Mouse (Mus musculus): ENCODE results near the gene Trim65.

The Trim65 gene

GRCm38 (mm10) chr11:116088741-116089394 is 42.1 kb downstream of the Trim65 start:
- no peak for DNase-seq (ENCODE audit: low spot score)

GRCm38 (mm10) chr11:116088188-116088587 is 42.7 kb downstream of the Trim65 start:
- no peak for DNase-seq (ENCODE audit: low spot score)

GRCm38 (mm10) chr11:116087194-116088130 is 43.5 kb downstream of the Trim65 start:
- no peak for DNase-seq (ENCODE audit: low spot score)

- DNase-seq (ENCODE audit: low spot score) = peak; percentile 88
Measured at GRCm38 (mm10) chr11:116086258-116087193, 44.4 kb downstream of the Trim65 start, which contains the start of gene Wbp2. Gene Wbp2 (minus strand): TSS chr11:116086995.

GRCm38 (mm10) chr11:116084166-116084565 is 46.8 kb downstream of the Trim65 start:
- DNase-seq (ENCODE audit: low spot score) = no peak

- no peak for DNase-seq (ENCODE audit: low spot score)
Measured at GRCm38 (mm10) chr11:116083096-116083672, 47.7 kb downstream of the Trim65 start.

- no peak for DNase-seq (ENCODE audit: low spot score)
Measured at GRCm38 (mm10) chr11:116081081-116081480, 49.8 kb downstream of the Trim65 start.

GRCm38 (mm10) chr11:116079511-116079910 is 51.4 kb downstream of the Trim65 start:
- DNase-seq (ENCODE audit: low spot score) = no peak

- DNase-seq (ENCODE audit: low spot score) = no peak
Measured at GRCm38 (mm10) chr11:116078676-116079320, 52.1 kb downstream of the Trim65 start.

GRCm38 (mm10) chr11:116078221-116078620 is 52.7 kb downstream of the Trim65 start:
- no peak for DNase-seq (ENCODE audit: low spot score)

GRCm38 (mm10) chr11:116077446-116078204 is 53.3 kb downstream of the Trim65 start, which contains the start of gene Unc13d:
Gene Unc13d (minus strand): TSS chr11:116077961.
- no peak for DNase-seq (ENCODE audit: low spot score)

- DNase-seq (ENCODE audit: low spot score) = no peak
Measured at GRCm38 (mm10) chr11:116076836-116077235, 54.1 kb downstream of the Trim65 start.

- no peak for DNase-seq (ENCODE audit: low spot score)
Measured at GRCm38 (mm10) chr11:116076266-116076540, 54.7 kb downstream of the Trim65 start.

GRCm38 (mm10) chr11:116075539-116076265 is 55.2 kb downstream of the Trim65 start:
- no peak for DNase-seq (ENCODE audit: low spot score)

GRCm38 (mm10) chr11:116074436-116074991 is 56.4 kb downstream of the Trim65 start:
- no peak for DNase-seq (ENCODE audit: low spot score)

GRCm38 (mm10) chr11:116072608-116073007 is 58.3 kb downstream of the Trim65 start:
- no peak for DNase-seq (ENCODE audit: low spot score)

Measured in urinary bladder, postnatal 10 days (tissue).